Mouse (Mus musculus): Measurements from ENCODE around the gene Eif2b5.

DNA sequence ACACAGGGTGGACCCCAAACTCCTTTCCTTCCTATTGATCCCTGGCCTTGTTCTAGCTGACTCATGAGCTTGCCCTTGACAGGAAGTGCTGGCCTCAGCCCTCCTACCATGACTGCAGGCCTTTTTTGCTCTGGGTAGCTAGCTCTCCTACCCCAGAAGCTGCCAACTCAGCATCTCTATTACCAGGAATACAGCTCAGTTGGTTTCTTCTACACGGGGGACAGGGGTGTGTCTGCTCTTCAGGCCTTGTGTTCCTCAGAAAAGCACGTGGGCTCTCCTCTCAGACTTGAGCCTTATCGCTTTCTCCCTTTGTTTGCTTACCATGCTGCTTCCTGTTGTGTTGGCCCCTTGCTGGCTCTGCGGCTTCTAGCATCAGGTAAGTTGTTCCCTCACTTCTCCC lies 41.8 kb downstream of the Eif2b5 start:
- TF ChIP-seq CTCF (IDR thresholded peaks at IDR 0.05) = no peak
- TF ChIP-seq EP300 (IDR thresholded peaks at IDR 0.05) = no peak

Measured in lung, postnatal 0 days (tissue).